Mouse (Mus musculus) small intestine, adult 2 months (tissue): ENCODE measurements at regions not wholly inside any gene's neighbourhood (a gene's known extent, or its start where the extent isn't known, plus 50 kb on each side); places are given as distances from the start of the nearest gene placed in this dataset.

Experiments used
- H3K27ac ChIP-seq: fragments of 200-500 bp; 2 replicates; pipeline ENCODE4 v1.5.1; 2012; ENCODE audit warnings: low read depth, low read length, control low read depth, inconsistent platforms; ENCODE audit not compliant: insufficient read depth
- H3K27me3 ChIP-seq: fragments of 200-500 bp; 2 replicates; pipeline ENCODE4 v1.6.1; 2012; ENCODE audit warnings: mild to moderate bottlenecking, moderate library complexity, low read length, inconsistent platforms; ENCODE audit not compliant: control insufficient read depth, insufficient read depth
- H3K36me3 ChIP-seq: fragments of 200-500 bp; 2 replicates; pipeline ENCODE4 v1.6.1; 2012; ENCODE audit warnings: mild to moderate bottlenecking, low read length, control low read depth, inconsistent platforms; ENCODE audit not compliant: control insufficient read depth, insufficient read depth
- H3K4me1 ChIP-seq: fragments of 200-500 bp; 2 replicates; pipeline ENCODE4 v1.6.1; 2012; ENCODE audit warnings: low read length, inconsistent platforms, mixed read lengths; ENCODE audit not compliant: control insufficient read depth, insufficient read depth, insufficient read length
- H3K4me3 ChIP-seq: fragments of 200-500 bp; 2 replicates; pipeline ENCODE4 v1.5.1; 2012; ENCODE audit warnings: low read depth, mild to moderate bottlenecking, control low read depth, inconsistent platforms, low read length, moderate library complexity
- CTCF ChIP-seq: fragments of 200-500 bp; IDR thresholded peaks from 2 replicates; pipeline ENCODE4 v1.5.1; 2012; ENCODE audit warnings: low read depth, mild to moderate bottlenecking, control low read depth, inconsistent platforms, low read length, moderate library complexity, mixed read lengths; ENCODE audit not compliant: insufficient replicate concordance, insufficient read length; ENCODE audit errors: extremely low read depth
- POLR2A ChIP-seq: fragments of 200-500 bp; IDR thresholded peaks from 2 replicates; pipeline ENCODE4 v1.6.1; 2012; ENCODE audit warnings: low read depth, mild to moderate bottlenecking, control low read depth, inconsistent platforms, low read length, moderate library complexity
- WGBS: fragments of 180-500 bp; shearing (Covaris S2); methylation state at CpG from one replicate; pipeline ENCODE4 v1.1.7; 2018; 5-methylcytosine and 5-hydroxymethylcytosine counted together

- no peak for TF ChIP-seq POLR2A
- TF ChIP-seq CTCF, result no peak
- H3K27me3 ChIP-seq, result no peaks in the 10 kb centered on the region
- no peaks in the 10 kb centered on the region for H3K36me3 ChIP-seq
- 34% methylated on average over 6 of the region's 6 CpGs for WGBS
- no peak overlapping the region for H3K4me3 ChIP-seq
- no peaks in the 10 kb centered on the region for H3K4me1 ChIP-seq
- H3K27ac ChIP-seq, result no peak overlapping the region
Observed at GRCm38 (mm10) chr7:133481529-133481928, 120.4 kb downstream of the Tex36 start.

- H3K36me3 ChIP-seq, result no peaks in the 10 kb centered on the region
- no peak for TF ChIP-seq POLR2A
- TF ChIP-seq CTCF, result no peak
- H3K4me1 ChIP-seq, result no peaks in the 10 kb centered on the region
- no peaks in the 10 kb centered on the region for H3K27me3 ChIP-seq
- H3K4me3 ChIP-seq, result no peak overlapping the region
- whole genome bisulfite sequencing, result 42% methylated on average over 7 of the region's 7 CpGs
- H3K27ac ChIP-seq, result no peak overlapping the region
Observed at GRCm38 (mm10) chr7:133479679-133480078, 122.3 kb downstream of the Tex36 start.

GRCm38 (mm10) chr7:133477933-133478332 lies 124.0 kb downstream of the Tex36 start:
- WGBS, result 76% methylated on average over 5 of the region's 5 CpGs
- TF ChIP-seq CTCF (peak; percentile 27; the same call in 1 of the 2 replicates), POLR2A (no peak)

GRCm38 (mm10) chr7:133477221-133477620 lies 124.7 kb downstream of the Tex36 start:
- Histone ChIP-seq H3K4me1 (no peaks in the 10 kb centered on the region), H3K36me3 (no peaks in the 10 kb centered on the region), H3K27ac (no peak overlapping the region), H3K27me3 (no peaks in the 10 kb centered on the region), H3K4me3 (no peak overlapping the region)
- WGBS, result 89% methylated on average over 6 of the region's 6 CpGs
- TF ChIP-seq CTCF (no peak), POLR2A (no peak)

More at GRCm38 (mm10) chr7:133477933-133478332, 124.0 kb downstream of the Tex36 start:
- Histone ChIP-seq H3K27me3 (no peaks in the 10 kb centered on the region), H3K4me1 (no peaks in the 10 kb centered on the region), H3K27ac (no peak overlapping the region), H3K36me3 (no peaks in the 10 kb centered on the region), H3K4me3 (no peak overlapping the region)

DNA sequence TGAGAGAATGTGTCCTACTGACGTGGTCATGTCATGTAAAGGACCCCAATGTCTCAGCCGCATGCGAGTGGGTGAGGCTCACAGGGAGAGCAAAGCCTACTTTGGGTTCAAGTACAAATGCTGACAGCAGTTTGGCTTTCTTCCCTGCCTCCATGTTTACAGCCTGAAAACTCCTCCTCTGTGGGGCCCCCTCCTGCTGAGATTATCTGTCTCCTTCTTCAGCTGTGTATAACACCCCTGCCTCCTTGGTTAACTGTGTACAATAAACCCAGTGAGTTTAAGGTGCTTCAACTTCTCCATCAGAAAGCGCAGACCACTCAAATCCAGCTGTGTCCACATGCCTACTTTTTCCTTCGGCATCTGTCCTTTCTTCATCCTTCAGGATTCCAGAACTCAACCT lies 130.3 kb downstream of the Tex36 start:
- Histone ChIP-seq H3K4me1 (no peaks in the 10 kb centered on the region), H3K4me3 (no peak overlapping the region), H3K27me3 (no peaks in the 10 kb centered on the region), H3K36me3 (no peaks in the 10 kb centered on the region), H3K27ac (no peak overlapping the region)
- TF ChIP-seq CTCF (no peak), POLR2A (no peak)
- WGBS, result 78% methylated on average over 5 of the region's 5 CpGs

- no peak for TF ChIP-seq CTCF
- no peak for TF ChIP-seq POLR2A
- Histone ChIP-seq H3K27me3 (no peaks in the 10 kb centered on the region), H3K36me3 (no peaks in the 10 kb centered on the region), H3K4me1 (no peaks in the 10 kb centered on the region), H3K4me3 (no peak overlapping the region), H3K27ac (no peak overlapping the region)
- WGBS, result 21% methylated on average over 3 of the region's 3 CpGs
Observed at GRCm38 (mm10) chr7:133470620-133470958, 131.4 kb downstream of the Tex36 start.

DNA sequence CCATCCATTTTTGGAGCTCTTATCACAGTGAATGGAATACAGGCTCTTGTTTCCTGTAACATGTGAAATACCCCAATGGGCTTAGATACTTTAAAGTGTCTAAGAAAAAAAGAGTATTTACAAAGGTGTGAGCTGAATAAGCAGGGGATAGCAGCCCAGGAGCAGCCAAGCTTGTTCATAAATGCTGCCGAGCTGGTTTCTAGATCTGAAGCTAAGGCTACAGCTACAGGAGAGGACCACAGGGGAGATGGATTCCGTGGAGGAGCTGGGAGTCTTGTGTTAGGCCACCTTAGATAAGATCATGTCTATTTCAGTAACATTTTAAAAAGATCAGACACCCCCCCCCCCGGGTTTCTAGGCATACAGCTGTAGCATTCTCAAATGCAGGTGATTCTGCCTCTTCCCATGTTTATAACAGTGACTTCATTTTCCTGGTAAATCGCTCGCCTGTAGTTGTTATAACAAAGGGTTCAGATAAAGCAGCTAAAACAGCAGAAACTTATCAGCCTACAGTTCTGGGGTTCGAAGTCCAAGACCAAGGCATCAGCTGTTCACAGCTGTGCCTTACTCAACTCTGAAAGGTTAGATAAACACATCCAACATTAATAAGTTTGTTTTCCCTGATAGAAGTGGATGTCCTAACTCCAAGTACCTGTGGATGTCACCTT lies 131.9 kb downstream of the Tex36 start:
- no peak overlapping the region for H3K27ac ChIP-seq
- TF ChIP-seq POLR2A (no peak), CTCF (no peak)
- H3K4me3 ChIP-seq, result no peak overlapping the region
- no peaks in the 10 kb centered on the region for H3K27me3 ChIP-seq
- H3K4me1 ChIP-seq, result no peaks in the 10 kb centered on the region
- H3K36me3 ChIP-seq, result no peaks in the 10 kb centered on the region
- WGBS, result 16% methylated on average over 6 of the region's 6 CpGs

- Histone ChIP-seq H3K27me3 (no peaks in the 10 kb centered on the region), H3K4me3 (no peak overlapping the region), H3K27ac (no peak overlapping the region), H3K36me3 (no peaks in the 10 kb centered on the region), H3K4me1 (no peaks in the 10 kb centered on the region)
- WGBS, result 63% methylated on average over 3 of the region's 3 CpGs
- TF ChIP-seq POLR2A, result no peak
- no peak for TF ChIP-seq CTCF
Observed at GRCm38 (mm10) chr7:133469106-133469505, 132.9 kb downstream of the Tex36 start.
